Mouse (Mus musculus): ENCODE data around the gene Abca12. TPM values are rescaled to one million over a fixed set of nuclear protein-coding genes. Genes with fewer than 3 reads are reported as not detected.

Abca12 gene
- total and polyA plus RNA-seq, 3 experiments: 0.33 TPM; not detected in 2

DNA sequence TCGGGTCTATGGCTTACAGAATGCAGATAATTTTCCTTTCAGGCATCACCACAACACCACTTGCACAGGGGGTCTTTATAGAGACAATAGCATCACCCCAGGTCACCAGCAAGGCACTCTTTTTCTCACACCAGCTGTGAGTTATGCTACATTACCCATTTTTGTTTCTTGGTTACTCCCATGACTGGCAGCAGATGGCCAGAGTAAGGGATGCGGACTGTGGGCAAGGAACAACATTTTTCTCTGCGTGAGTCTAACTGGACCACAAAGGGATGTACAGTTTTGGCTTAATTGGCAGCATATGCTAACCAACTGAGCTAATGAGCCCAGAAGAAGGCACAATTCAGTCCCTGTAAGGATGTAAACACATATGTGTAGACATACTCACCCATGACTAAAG lies 122.8 kb downstream of the Abca12 start:
- no peak overlapping the region for H3K4me3 ChIP-seq (ENCODE audit: low read depth, low read length)
- DNase-seq (ENCODE audit: low spot score) (no peak), ATAC-seq (ENCODE audit: extremely low read depth, insufficient number of reproducible peaks, low FRiP score, poor library complexity, severe bottlenecking) (no peak)
- H3K9me3 ChIP-seq (replicated peaks): no peaks in the 10 kb centered on the region
- TF ChIP-seq TAL1 (conservative IDR thresholded peaks at IDR 0.05; ENCODE audit: low read depth, low read length) (no peak), CTCF (IDR thresholded peaks at IDR 0.05; ENCODE audit: low read depth, low read length) (no peak), POLR2AphosphoS5 (IDR thresholded peaks at IDR 0.05; ENCODE audit: insufficient replicate concordance, low read depth, low read length) (no peak), GATA1 (IDR thresholded peaks at IDR 0.05; ENCODE audit: borderline replicate concordance, low read length) (no peak), GATA2 (IDR thresholded peaks at IDR 0.05; ENCODE audit: borderline replicate concordance, low read depth, low read length) (no peak)
- H3K36me3 ChIP-seq (replicated peaks): no peaks in the 10 kb centered on the region
- H3K4me1 ChIP-seq (ENCODE audit: insufficient read depth, low read depth, low read length): no peaks in the 10 kb centered on the region
- H3K27me3 ChIP-seq (ENCODE audit: insufficient read depth, low read length): no peaks in the 10 kb centered on the region

GRCm38 (mm10) chr1:71289511-71289910 lies 125.2 kb downstream of the Abca12 start:
- ATAC-seq (ENCODE audit: extremely low read depth, insufficient number of reproducible peaks, low FRiP score, poor library complexity, severe bottlenecking): 0 out of 2 replicates have a peak, but pooled peaks have one; percentile 22
- peak; percentile 10 for DNase-seq (ENCODE audit: low spot score)
- no peak for TF ChIP-seq TAL1 (conservative IDR thresholded peaks at IDR 0.05; ENCODE audit: low read depth, low read length)
- peak; percentile 84 for TF ChIP-seq CTCF (IDR thresholded peaks at IDR 0.05; ENCODE audit: low read depth, low read length)
- no peak for TF ChIP-seq POLR2AphosphoS5 (IDR thresholded peaks at IDR 0.05; ENCODE audit: insufficient replicate concordance, low read depth, low read length)
- no peak for TF ChIP-seq GATA1 (IDR thresholded peaks at IDR 0.05; ENCODE audit: borderline replicate concordance, low read length)
- Histone ChIP-seq H3K27me3 (ENCODE audit: insufficient read depth, low read length) (no peaks in the 10 kb centered on the region), H3K4me1 (ENCODE audit: insufficient read depth, low read depth, low read length) (no peaks in the 10 kb centered on the region), H3K36me3 (replicated peaks) (no peaks in the 10 kb centered on the region), H3K9me3 (replicated peaks) (no peaks in the 10 kb centered on the region), H3K4me3 (ENCODE audit: low read depth, low read length) (no peak overlapping the region)

DNA sequence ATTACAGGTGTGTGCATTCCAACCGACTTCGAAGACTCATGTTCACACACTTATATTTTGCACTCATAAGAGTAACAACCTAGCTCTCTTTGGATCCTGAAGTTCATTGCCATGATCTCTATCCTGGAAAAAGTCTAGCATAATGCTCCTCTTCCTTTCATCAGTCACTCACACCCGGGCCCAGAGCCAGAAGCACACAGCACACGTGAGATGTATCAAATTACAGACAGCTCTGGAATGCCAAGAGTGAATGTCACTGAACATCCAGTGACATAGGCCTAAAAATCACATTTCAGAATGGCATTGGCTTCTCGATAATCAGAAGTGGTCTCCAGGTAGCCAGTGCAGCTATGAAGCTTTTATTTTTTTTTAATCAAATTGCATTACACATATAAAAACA lies 137.8 kb downstream of the Abca12 start:
- no peaks in the 10 kb centered on the region for H3K4me1 ChIP-seq (ENCODE audit: insufficient read depth, low read depth, low read length)
- H3K36me3 ChIP-seq (replicated peaks): no peaks in the 10 kb centered on the region
- no peak for ATAC-seq (ENCODE audit: extremely low read depth, insufficient number of reproducible peaks, low FRiP score, poor library complexity, severe bottlenecking)
- DNase-seq (ENCODE audit: low spot score): no peak
- TF ChIP-seq GATA2 (IDR thresholded peaks at IDR 0.05; ENCODE audit: borderline replicate concordance, low read depth, low read length): no peak
- no peak for TF ChIP-seq CTCF (IDR thresholded peaks at IDR 0.05; ENCODE audit: low read depth, low read length)
- TF ChIP-seq POLR2AphosphoS5 (IDR thresholded peaks at IDR 0.05; ENCODE audit: insufficient replicate concordance, low read depth, low read length): no peak
- no peak for TF ChIP-seq GATA1 (IDR thresholded peaks at IDR 0.05; ENCODE audit: borderline replicate concordance, low read length)
- TF ChIP-seq TAL1 (conservative IDR thresholded peaks at IDR 0.05; ENCODE audit: low read depth, low read length): no peak
- H3K4me3 ChIP-seq (ENCODE audit: low read depth, low read length): no peak overlapping the region
- no peaks in the 10 kb centered on the region; the same call in 1 of the 2 replicates for H3K27me3 ChIP-seq (ENCODE audit: insufficient read depth, low read length)
- H3K9me3 ChIP-seq (replicated peaks): no peaks in the 10 kb centered on the region

- H3K27me3 ChIP-seq (ENCODE audit: insufficient read depth, low read length): no peaks in the 10 kb centered on the region; the same call in 1 of the 2 replicates
- DNase-seq (ENCODE audit: low spot score) (no peak), ATAC-seq (ENCODE audit: extremely low read depth, insufficient number of reproducible peaks, low FRiP score, poor library complexity, severe bottlenecking) (no peak)
- H3K4me3 ChIP-seq (ENCODE audit: low read depth, low read length): no peak overlapping the region
- TF ChIP-seq TAL1 (conservative IDR thresholded peaks at IDR 0.05; ENCODE audit: low read depth, low read length): no peak
- TF ChIP-seq GATA1 (IDR thresholded peaks at IDR 0.05; ENCODE audit: borderline replicate concordance, low read length): no peak
- no peak for TF ChIP-seq GATA2 (IDR thresholded peaks at IDR 0.05; ENCODE audit: borderline replicate concordance, low read depth, low read length)
- no peak for TF ChIP-seq CTCF (IDR thresholded peaks at IDR 0.05; ENCODE audit: low read depth, low read length)
- TF ChIP-seq POLR2AphosphoS5 (IDR thresholded peaks at IDR 0.05; ENCODE audit: insufficient replicate concordance, low read depth, low read length): no peak
- no peaks in the 10 kb centered on the region for H3K9me3 ChIP-seq (replicated peaks)
- H3K4me1 ChIP-seq (ENCODE audit: insufficient read depth, low read depth, low read length): no peaks in the 10 kb centered on the region
- no peaks in the 10 kb centered on the region for H3K36me3 ChIP-seq (replicated peaks)
Observed at GRCm38 (mm10) chr1:71272550-71272949, 142.2 kb downstream of the Abca12 start.

GRCm38 (mm10) chr1:71272077-71272476 lies 142.6 kb downstream of the Abca12 start:
- Histone ChIP-seq H3K4me3 (ENCODE audit: low read depth, low read length) (no peak overlapping the region), H3K4me1 (ENCODE audit: insufficient read depth, low read depth, low read length) (no peaks in the 10 kb centered on the region), H3K27me3 (ENCODE audit: insufficient read depth, low read length) (no peaks in the 10 kb centered on the region; the same call in 1 of the 2 replicates), H3K36me3 (replicated peaks) (no peaks in the 10 kb centered on the region), H3K9me3 (replicated peaks) (no peaks in the 10 kb centered on the region)
- ATAC-seq (ENCODE audit: extremely low read depth, insufficient number of reproducible peaks, low FRiP score, poor library complexity, severe bottlenecking) (no peak), DNase-seq (ENCODE audit: low spot score) (no peak)
- no peak for TF ChIP-seq POLR2AphosphoS5 (IDR thresholded peaks at IDR 0.05; ENCODE audit: insufficient replicate concordance, low read depth, low read length)
- no peak for TF ChIP-seq GATA1 (IDR thresholded peaks at IDR 0.05; ENCODE audit: borderline replicate concordance, low read length)

- TF ChIP-seq CTCF (IDR thresholded peaks at IDR 0.05; ENCODE audit: low read depth, low read length) (no peak), GATA2 (IDR thresholded peaks at IDR 0.05; ENCODE audit: borderline replicate concordance, low read depth, low read length) (no peak), POLR2AphosphoS5 (IDR thresholded peaks at IDR 0.05; ENCODE audit: insufficient replicate concordance, low read depth, low read length) (no peak), TAL1 (conservative IDR thresholded peaks at IDR 0.05; ENCODE audit: low read depth, low read length) (no peak), GATA1 (IDR thresholded peaks at IDR 0.05; ENCODE audit: borderline replicate concordance, low read length) (no peak)
- no peaks in the 10 kb centered on the region for H3K9me3 ChIP-seq (replicated peaks)
- no peak for DNase-seq (ENCODE audit: low spot score)
- no peak for ATAC-seq (ENCODE audit: extremely low read depth, insufficient number of reproducible peaks, low FRiP score, poor library complexity, severe bottlenecking)
- H3K4me1 ChIP-seq (ENCODE audit: insufficient read depth, low read depth, low read length): no peaks in the 10 kb centered on the region
- H3K4me3 ChIP-seq (ENCODE audit: low read depth, low read length): no peak overlapping the region
- no peaks in the 10 kb centered on the region; the same call in 1 of the 2 replicates for H3K27me3 ChIP-seq (ENCODE audit: insufficient read depth, low read length)
- no peaks in the 10 kb centered on the region for H3K36me3 ChIP-seq (replicated peaks)
Observed at GRCm38 (mm10) chr1:71270083-71270482, 144.6 kb downstream of the Abca12 start.
